Mouse (Mus musculus): ENCODE measurements around the gene Mrpl19.

Mrpl19 gene

DNA sequence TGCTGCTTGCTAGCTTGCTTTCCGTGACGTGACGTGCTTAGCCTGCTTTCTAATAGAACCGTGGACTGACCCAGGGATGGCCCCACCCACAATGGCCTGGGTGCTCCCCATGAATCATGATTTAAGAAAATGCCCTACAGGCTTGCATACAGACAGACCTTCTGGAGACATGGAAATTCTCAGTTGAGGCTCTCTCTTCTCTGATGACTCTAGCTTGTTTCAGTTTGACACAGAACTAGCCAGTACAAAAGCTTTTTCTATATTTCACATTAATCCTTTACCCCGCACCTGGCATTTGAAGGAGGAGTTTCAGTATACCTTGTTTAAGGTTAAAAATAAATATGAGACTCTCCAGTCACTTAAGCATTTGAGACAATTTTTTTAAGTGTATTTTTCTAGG, 24.0 kb downstream of the Mrpl19 start:
- no peak for DNase-seq (ENCODE audit: inconsistent age in 2 of 2, low spot score in 1 of 2)

GRCm38 (mm10) chr6:81933281-81933680, 32.5 kb downstream of the Mrpl19 start:
- no peak for DNase-seq (ENCODE audit: inconsistent age in 2 of 2, low spot score in 1 of 2)

DNA sequence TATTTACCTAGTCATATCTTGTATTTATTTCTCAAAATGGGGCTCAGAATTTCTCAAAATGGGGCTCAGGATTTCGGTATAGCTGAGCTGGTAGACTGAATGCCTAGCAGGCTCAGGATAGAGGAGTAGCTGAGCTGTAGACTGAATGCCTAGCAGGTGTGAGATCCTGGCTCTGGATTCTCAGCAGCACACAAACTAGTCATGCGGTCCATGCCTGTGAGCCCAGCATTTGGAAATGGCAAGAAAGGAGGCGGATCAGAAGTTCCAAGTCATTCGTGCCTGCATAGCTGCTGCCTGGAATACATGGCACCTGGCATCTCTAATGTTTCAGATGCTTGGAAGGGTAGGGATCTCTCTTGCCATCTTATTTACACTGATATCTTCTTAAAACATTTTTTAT, 36.4 kb downstream of the Mrpl19 start:
- DNase-seq (ENCODE audit: inconsistent age in 2 of 2, low spot score in 1 of 2): no peak

GRCm38 (mm10) chr6:81924304-81924703, 41.5 kb downstream of the Mrpl19 start:
- no peak for DNase-seq (ENCODE audit: inconsistent age in 2 of 2, low spot score in 1 of 2)

DNA sequence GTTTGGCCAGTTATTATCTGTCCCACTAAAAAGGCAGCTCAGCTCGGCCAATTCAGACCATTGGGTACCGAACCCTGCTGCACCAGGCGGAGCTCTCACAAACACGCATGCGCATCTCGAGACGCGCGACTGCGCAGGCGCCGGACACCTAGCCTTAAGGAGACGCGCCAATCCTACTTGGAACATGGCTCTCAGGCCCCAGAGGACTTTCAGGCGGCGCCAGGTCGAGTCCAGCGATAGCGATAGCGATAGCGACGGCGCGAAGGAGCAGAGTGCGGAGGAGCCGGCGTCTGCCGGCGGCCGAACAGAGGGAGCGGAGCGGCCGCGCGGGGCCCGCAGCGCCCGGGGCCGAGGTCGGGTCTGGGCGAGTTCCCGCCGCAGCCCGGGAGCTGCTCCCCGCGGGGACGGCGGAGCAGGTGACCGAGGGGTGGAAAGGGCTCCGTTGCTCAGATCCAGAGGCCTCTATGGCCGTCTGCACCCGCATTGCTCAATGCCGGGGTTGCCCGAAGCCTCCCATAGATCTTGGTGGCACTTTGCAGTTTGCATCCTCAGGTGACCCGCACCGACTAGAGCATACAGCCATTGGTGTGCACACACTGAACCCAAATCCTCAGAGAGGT, 42.1 kb downstream of the Mrpl19 start, which contains the start of gene Gcfc2:
Gene Gcfc2, plus strand, starts transcription at position 147 of the 620 bp plus-strand sequence.
- peak; percentile 94 to 98 for DNase-seq (ENCODE audit: inconsistent age in 2 of 2, low spot score in 1 of 2)

DNA sequence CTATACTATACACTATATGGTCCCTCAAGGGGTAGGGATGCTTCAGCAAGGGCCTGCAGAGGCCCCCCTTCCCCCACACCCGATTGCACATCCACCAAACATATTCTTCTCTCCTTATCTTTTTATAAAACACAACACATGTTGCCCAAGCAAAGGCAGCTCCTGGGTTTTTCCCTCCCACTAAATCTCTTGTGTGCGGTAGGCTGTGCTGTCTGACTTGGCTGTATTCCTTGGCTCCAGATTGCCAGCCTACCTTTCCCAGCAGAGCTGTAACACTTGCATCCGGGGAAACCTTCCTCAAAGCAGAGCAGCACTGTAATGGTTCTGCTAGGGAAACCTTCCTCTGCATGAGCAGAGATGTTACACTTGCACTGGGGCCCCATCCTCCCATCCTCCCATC, 53.6 kb downstream of the Mrpl19 start:
- no peak for DNase-seq (ENCODE audit: inconsistent age in 2 of 2, low spot score in 1 of 2)

GRCm38 (mm10) chr6:81911713-81912112, 54.0 kb downstream of the Mrpl19 start:
- no peak for DNase-seq (ENCODE audit: inconsistent age in 2 of 2, low spot score in 1 of 2)

- DNase-seq (ENCODE audit: inconsistent age in 2 of 2, low spot score in 1 of 2): no peak
Measured at GRCm38 (mm10) chr6:81911244-81911643, 54.5 kb downstream of the Mrpl19 start.

GRCm38 (mm10) chr6:81910302-81910855, 55.4 kb downstream of the Mrpl19 start:
- no peak for DNase-seq (ENCODE audit: inconsistent age in 2 of 2, low spot score in 1 of 2)

Measured in adrenal gland, adult (tissue).